Mouse (Mus musculus): Measurements from ENCODE around the gene Dydc1. TPM values are rescaled to one million over a fixed set of nuclear protein-coding genes. Genes with fewer than 3 reads are reported as not detected.
"Not testable (repeated sequence)": the region's sequence is repeated elsewhere in the genome, so short reads cannot be mapped to it uniquely, and the experiment has no call there.

Gene Dydc1
- not detected in 2 replicates for polyA plus RNA-seq (2012; rRNA removed)

GRCm38 (mm10) chr14:41072229-41072943 lies at the start of gene Dydc1:
Gene Dydc1 (plus strand): TSS chr14:41072911.
- peak; percentile 30 for DNase-seq (ENCODE audit: low spot score)

- DNase-seq (ENCODE audit: low spot score): no peak
Observed at GRCm38 (mm10) chr14:41025087-41025486, 47.6 kb upstream of the Dydc1 start.

- no peak for DNase-seq (ENCODE audit: low spot score)
Observed at GRCm38 (mm10) chr14:41025594-41026284, 47.0 kb upstream of the Dydc1 start.

- DNase-seq (ENCODE audit: low spot score): no peak
Observed at GRCm38 (mm10) chr14:41029303-41029702, 43.4 kb upstream of the Dydc1 start.

GRCm38 (mm10) chr14:41030989-41031513 lies 41.7 kb upstream of the Dydc1 start:
- DNase-seq (ENCODE audit: low spot score): no peak

DNA sequence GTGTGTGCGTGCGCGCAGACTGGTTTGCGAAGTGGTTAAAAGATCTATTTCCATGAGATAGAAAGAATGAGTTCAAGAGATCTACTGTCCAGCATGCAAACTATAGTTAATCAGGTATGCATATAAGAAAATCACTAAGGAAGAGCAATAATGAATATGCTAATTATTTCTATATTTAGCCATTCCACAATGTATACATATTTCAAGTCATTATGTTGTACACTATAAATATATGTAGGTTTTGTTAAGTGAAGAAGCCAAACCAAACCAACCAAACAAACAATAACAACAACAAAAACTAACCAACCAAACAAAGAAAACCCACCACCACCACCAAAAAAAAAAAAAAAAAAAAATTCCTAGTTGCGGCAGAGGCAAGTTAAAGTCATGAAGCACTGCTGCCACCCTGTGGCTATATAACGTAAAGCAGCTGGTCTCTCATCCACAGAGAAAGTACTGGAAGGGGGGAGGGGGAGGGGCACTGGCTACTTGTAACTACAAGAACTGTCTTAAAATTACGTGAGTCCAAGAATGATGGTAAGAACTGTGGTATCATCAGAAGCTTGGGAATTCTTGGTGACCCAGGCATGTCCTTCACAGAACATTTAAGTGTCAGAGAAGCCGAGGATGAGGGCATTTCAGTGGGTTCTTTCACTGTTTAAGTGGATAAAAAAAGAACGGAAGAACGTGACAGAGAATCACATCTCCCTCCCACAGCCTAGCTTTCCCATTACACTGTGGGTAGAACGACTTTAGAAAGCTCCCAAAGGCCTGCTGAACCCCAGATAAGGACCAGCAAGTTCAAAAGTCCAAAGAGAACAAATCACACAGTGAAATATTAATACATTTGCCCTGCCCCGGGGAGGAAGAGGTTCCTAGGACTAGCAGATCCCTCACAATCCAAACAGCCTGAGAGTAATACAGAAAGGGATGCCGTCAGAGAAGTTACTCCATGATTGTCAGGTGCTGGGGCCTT lies 39.3 kb upstream of the Dydc1 start:
- DNase-seq (ENCODE audit: low spot score): no peak

- no peak for DNase-seq (ENCODE audit: low spot score)
Observed at GRCm38 (mm10) chr14:41035146-41035798, 37.4 kb upstream of the Dydc1 start.

GRCm38 (mm10) chr14:41047402-41047801 lies 25.3 kb upstream of the Dydc1 start:
- DNase-seq (ENCODE audit: low spot score): no peak

GRCm38 (mm10) chr14:41050471-41050870 lies 22.2 kb upstream of the Dydc1 start:
- DNase-seq (ENCODE audit: low spot score): no peak

DNA sequence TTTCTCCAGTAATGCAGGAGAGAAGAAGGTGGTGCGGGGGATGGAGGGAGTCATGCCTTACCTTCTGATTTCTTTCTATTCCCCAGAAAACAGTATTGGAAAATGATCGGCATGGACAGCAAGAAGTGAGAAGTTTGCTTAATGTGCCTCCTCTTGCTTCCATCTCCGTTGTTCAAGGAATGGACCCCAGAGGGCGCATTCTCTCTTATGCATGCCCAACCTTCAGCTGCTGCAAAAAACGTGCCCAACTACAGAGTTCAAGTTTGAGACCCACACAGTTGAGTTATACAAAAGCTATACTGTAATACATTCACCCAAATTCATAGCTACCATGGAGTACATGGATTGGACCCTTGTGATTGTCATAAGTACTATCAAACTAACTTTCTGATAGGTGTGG lies 20.2 kb upstream of the Dydc1 start:
- no peak for DNase-seq (ENCODE audit: low spot score)

- not testable (repeated sequence) for DNase-seq (ENCODE audit: low spot score)
Observed at GRCm38 (mm10) chr14:41053190-41053589, 19.5 kb upstream of the Dydc1 start.

GRCm38 (mm10) chr14:41065168-41065567 lies 7.5 kb upstream of the Dydc1 start:
- no peak for DNase-seq (ENCODE audit: low spot score)

DNA sequence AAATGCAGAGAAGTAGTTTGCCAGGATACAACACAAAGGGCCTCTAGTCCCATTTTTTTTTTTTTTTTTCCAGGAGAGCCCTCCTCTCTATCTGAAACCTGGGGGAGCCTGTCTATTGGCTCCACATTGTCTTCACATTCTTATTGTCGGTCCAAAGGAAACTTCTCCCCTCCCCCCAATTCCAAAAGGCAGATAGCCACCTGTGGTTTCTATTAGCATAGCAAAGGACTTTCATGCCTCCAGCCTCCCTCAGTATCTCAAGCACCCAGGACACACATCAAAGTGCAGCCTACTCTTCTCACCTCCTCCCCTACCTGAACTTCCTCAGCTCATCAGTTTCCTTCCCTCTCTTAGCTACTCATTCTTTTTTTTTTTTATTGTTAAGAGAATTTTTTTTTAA lies 6.3 kb upstream of the Dydc1 start:
- no peak for DNase-seq (ENCODE audit: low spot score)

DNA sequence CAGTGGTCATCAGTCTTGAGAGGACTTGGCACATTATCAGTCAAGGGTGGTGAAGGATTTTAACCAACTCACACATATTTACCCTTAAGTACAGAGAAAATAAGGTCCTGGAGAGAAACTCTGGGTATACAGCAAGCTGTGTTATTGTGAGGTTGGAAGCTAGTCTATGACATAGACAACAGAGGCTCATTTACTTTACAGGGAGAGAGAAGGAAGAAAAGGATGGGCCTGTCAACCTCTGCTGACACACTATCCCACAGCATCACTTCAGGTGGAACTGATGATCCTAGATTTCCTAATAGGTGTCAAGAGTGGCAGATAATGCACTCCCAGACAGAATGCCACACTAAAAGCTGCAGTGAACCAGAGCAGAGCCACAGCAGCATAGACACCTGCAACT lies 3.6 kb upstream of the Dydc1 start, which contains the start of gene Dydc2:
Gene Dydc2, minus strand, starts transcription at position 101 of the 400 bp plus-strand sequence.
- no peak for DNase-seq (ENCODE audit: low spot score)

DNA sequence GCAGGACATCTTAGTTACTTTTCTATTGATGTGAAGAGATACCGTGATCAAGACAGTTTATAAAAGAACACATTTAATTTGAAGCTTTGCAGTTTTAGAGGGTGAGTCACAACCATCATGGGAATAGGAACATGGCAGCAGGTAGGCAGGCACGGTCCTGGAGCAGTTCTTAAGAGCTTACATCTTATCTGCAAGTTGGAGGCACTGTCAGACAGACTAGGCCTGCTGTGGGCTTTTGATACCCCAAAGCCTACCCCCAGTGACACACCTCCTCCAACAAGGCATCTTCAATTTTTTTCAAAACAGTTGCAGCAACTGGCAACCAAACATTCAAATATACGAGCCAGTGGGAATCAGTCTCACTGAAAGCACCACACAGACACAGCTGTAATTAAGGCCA lies 2.4 kb upstream of the Dydc1 start:
- DNase-seq (ENCODE audit: low spot score): no peak

DNA sequence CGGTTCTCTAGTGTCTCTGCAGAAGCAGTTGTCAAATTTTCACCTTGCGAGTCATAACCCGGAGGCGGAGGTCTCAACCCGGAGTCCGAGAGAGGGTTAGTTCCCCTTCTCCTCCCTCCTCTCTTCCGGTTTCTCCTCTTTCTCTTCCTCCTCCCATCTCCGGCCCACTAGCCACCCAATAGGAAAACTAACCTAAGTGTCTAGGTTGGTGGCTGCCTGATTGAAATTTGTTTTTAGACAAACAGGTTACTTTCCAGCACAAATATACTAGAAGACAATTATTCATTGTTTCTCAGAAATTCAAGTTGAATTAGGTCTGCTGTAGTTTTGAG lies 199 bp downstream of the Dydc1 start:
- DNase-seq (ENCODE audit: low spot score): no peak

GRCm38 (mm10) chr14:41082408-41082807 lies 9.7 kb downstream of the Dydc1 start:
- no peak for DNase-seq (ENCODE audit: low spot score)

DNA sequence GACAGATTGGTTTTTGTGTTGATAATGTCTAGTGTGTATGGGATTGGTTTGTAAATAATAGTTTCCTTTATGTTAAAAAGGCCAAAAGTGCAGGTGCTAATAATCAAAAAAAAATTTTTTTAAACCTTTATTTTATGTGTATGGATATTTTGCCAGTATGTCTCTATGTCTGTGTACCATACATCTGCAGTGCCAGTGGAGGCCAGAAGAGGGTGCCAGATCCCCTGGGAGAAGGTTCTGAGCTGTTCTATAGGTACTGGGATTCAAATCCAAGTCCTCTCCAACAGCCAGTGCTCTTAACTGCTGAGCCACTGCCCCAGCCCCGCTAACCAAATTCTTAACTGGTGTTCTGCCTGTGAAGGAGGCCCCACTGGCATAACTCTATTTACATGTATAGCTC lies 14.8 kb downstream of the Dydc1 start:
- DNase-seq (ENCODE audit: low spot score): no peak

- DNase-seq (ENCODE audit: low spot score): no peak
Observed at GRCm38 (mm10) chr14:41090777-41091176, 18.1 kb downstream of the Dydc1 start.

- no peak for DNase-seq (ENCODE audit: low spot score)
Observed at GRCm38 (mm10) chr14:41094114-41094513, 21.4 kb downstream of the Dydc1 start.

- no peak for DNase-seq (ENCODE audit: low spot score)
Observed at GRCm38 (mm10) chr14:41096296-41096860, 23.7 kb downstream of the Dydc1 start.

All from urinary bladder, adult 2 months (tissue).